ENCODE assay signal across 9 mouse cellular contexts in genomic region chr10:66909204-66909889, GRCm38 (mm10).
DNase-seq lines count a peak whose midpoint lies in the region; ATAC-seq and TF ChIP-seq lines count a peak whose summit lies in the region.
"Had no signal": no experiment of that assay in that cellular context is flagged by ENCODE, and none has a peak within 500 bp of the region (broad histone marks: within the 10 kb centered on the region; RNA-seq: fewer than 3 reads in every experiment).

No protein-coding gene starts in this region.

- peak; percentile 74 for TF ChIP-seq CTCF in E14TG2a.4 (conservative IDR thresholded peaks at IDR 0.05; ENCODE audit: low read length)
- TF ChIP-seq CTCF in midbrain, postnatal 0 days (IDR thresholded peaks at IDR 0.05), result peak; percentile 97

- WGBS in kidney, embryonic 15.5 days, result 9% methylated on average over 12 of the region's 12 CpGs
- 14% methylated on average over 12 of the region's 12 CpGs for WGBS in midbrain, postnatal 0 days

- DNase-seq in kidney, adult 18-20 months, result peak; percentile 52
- DNase-seq in cerebellum, adult 18-20 months, result peak; percentile 62 to 66
- peak; percentile 83 for DNase-seq in forelimb bud, embryonic 11.5 days (ENCODE audit: low read depth, low spot score)
- DNase-seq in kidney, postnatal 10 days, result peak; percentile 83
- DNase-seq in midbrain, postnatal 0 days (ENCODE audit: low spot score), result peak; percentile 92
- peak; percentile 72 for DNase-seq in thymus, postnatal 4 days

- H3K4me2 ChIP-seq in kidney, embryonic 15.5 days, result no peak overlapping the region
- H3K4me2 ChIP-seq in midbrain, postnatal 0 days (ENCODE audit: low read depth, low read length, poor library complexity, severe bottlenecking), result no peak overlapping the region
- H3K4me2 ChIP-seq: embryonic facial prominence, embryonic 15.5 days had no signal

- no peak overlapping the region for H3K9ac ChIP-seq in kidney, embryonic 15.5 days
- no peak overlapping the region for H3K9ac ChIP-seq in midbrain, postnatal 0 days (replicated peaks; ENCODE audit: low read length, poor library complexity, severe bottlenecking)
- H3K9ac ChIP-seq: embryonic facial prominence, embryonic 15.5 days had no signal

- no peaks in the 10 kb centered on the region for H3K36me3 ChIP-seq in kidney, embryonic 15.5 days
- H3K36me3 ChIP-seq in E14TG2a.4 (ENCODE audit: insufficient read depth, low read length), result no peaks in the 10 kb centered on the region
- H3K36me3 ChIP-seq in midbrain, postnatal 0 days (ENCODE audit: insufficient read depth, low read length), result no peaks in the 10 kb centered on the region
- H3K36me3 ChIP-seq: embryonic facial prominence, embryonic 15.5 days had no signal

- no peaks in the 10 kb centered on the region for H3K9me3 ChIP-seq in kidney, embryonic 15.5 days (replicated peaks)
- no peaks in the 10 kb centered on the region for H3K9me3 ChIP-seq in E14TG2a.4 (ENCODE audit: low read length)
- H3K9me3 ChIP-seq in midbrain, postnatal 0 days (ENCODE audit: low read length), result no peaks in the 10 kb centered on the region
- H3K9me3 ChIP-seq: embryonic facial prominence, embryonic 15.5 days had no signal

- H3K4me3 ChIP-seq in kidney, embryonic 15.5 days (replicated peaks), result no peak overlapping the region
- H3K4me3 ChIP-seq in E14TG2a.4 (replicated peaks; ENCODE audit: low read length), result no peak overlapping the region
- H3K4me3 ChIP-seq in midbrain, postnatal 0 days (ENCODE audit: low read depth, low read length), result no peak overlapping the region
- H3K4me3 ChIP-seq: embryonic facial prominence, embryonic 15.5 days had no signal

- no peak overlapping the region for H3K27ac ChIP-seq in kidney, embryonic 15.5 days
- H3K27ac ChIP-seq in midbrain, postnatal 0 days (ENCODE audit: low read depth, low read length), result no peak overlapping the region
- H3K27ac ChIP-seq: embryonic facial prominence, embryonic 15.5 days had no signal

- H3K27me3 ChIP-seq in kidney, embryonic 15.5 days, result no peaks in the 10 kb centered on the region
- H3K27me3 ChIP-seq in E14TG2a.4 (ENCODE audit: insufficient read depth, low read length), result no peaks in the 10 kb centered on the region
- H3K27me3 ChIP-seq in midbrain, postnatal 0 days (ENCODE audit: insufficient read depth, low read length), result no peaks in the 10 kb centered on the region
- H3K27me3 ChIP-seq: embryonic facial prominence, embryonic 15.5 days had no signal

- peaks cover 38% of the 10 kb centered on the region for H3K4me1 ChIP-seq in kidney, embryonic 15.5 days
- peaks cover 47% of the 10 kb centered on the region for H3K4me1 ChIP-seq in E14TG2a.4 (replicated peaks; ENCODE audit: low read depth, low read length)
- H3K4me1 ChIP-seq in midbrain, postnatal 0 days (ENCODE audit: insufficient read depth, low read length), result peaks cover 4% of the 10 kb centered on the region; the same call in 1 of the 2 replicates

- ATAC-seq in kidney, embryonic 15.5 days (replicated peaks; ENCODE audit: low FRiP score), result no peak
- no peak for ATAC-seq in midbrain, postnatal 0 days (ENCODE audit: low FRiP score)
